Mouse (Mus musculus): ENCODE results near the gene Fyttd1. TPM values are rescaled to one million over a fixed set of nuclear protein-coding genes. Genes with fewer than 3 reads are reported as not detected.

Gene Fyttd1
- 0.58 and 0.73 TPM in 2 replicates for polyA plus RNA-seq (2012; rRNA removed)

DNA sequence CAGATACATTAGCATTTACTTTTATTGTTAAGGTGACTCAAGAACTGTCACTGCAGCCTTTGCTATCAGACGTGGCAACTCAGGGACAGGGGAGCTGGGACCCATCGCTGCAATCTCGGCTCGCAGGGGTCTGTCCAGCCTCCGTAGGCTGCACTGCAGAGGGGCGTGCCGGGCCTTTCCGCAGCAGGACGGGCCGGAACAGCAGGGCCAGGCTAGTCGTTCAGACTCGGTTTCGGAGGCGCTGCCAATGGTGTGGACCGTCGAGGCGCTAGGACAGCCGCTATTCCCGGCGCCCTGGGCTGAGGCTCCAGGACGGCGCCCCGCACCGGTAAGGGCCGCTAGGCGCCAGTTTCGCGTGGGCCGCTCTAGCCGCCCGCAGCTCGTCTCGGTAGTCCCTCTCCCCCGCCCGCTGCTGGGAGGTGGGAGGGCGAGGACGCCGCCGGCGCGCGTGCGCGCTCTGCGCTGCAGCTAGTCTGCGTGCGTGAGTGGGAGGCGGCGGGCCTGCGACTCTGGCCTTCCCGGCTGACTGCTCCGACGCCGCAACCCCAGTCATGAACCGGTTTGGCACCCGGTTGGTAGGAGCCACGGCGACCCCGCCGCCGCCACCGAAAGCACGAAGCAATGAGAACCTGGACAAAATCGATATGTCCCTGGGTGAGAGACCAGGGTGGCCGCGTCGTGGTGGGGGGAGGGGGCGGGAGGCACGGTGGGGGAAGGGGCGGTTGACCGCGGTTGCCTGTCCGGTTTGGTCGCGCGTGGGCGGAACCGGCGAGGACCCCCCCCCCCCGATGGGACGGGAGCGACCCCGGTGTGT, at the start of gene Fyttd1, which contains the start of gene Rubcn:
Fyttd1 (plus strand) TSS at position 158 of the 814 bp plus-strand sequence.
Rubcn (minus strand) TSS at position 424 of the 814 bp plus-strand sequence.

DNA sequence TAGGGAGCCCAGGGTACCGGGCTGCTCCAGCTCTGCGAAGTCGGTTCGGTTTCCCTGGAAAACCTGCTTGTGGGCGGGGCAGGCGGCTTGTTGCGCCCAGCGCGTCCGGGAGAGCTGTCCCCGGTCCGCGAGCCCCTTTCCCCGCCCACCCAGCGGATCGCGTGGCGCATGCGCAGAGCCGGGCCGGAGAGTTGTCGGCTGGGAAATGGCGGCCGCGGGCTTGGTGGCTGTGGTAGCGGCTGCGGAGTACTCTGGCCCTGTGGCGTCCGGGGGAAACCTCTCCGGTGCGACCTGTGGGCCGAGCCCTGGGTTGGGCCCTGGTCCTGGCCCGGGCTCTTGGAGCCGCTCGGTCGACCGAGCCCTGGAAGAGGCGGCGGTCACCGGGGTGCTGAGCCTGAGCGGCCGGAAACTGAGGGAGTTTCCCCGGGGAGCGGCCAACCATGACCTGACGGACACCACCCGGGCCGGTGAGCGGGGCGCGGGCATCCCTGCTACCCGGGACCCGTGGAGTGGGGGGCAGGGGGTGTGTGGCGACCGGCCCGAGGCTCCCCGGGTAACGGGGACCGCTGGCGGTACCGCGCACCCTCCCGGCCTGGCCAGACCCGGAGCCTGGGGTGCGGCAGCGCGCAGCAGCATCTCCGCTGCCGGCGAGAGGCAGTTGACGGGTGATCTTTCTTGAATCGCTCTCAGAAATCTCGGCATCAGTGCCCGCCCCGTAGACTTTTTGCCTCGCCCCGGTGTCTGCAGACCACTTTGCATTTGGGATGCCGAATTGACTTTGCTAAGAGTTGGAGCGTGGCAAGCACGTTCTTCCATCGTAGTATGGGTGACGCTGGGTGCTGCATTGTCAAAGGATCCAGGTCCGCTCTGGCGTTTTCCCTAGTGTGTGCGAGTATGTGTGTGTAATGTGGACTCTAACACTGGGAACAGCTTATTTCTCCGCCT, 36.9 kb downstream of the Fyttd1 start, which contains the start of gene Lrch3:
Lrch3 (plus strand) TSS at position 164 of the 945 bp plus-strand sequence.

Other genes with a start within 250 kb of the Fyttd1 start
- 141 and 165 TPM in 2 replicates for gene Tnk2, start 233.6 kb upstream of the Fyttd1 start, polyA plus RNA-seq (2012; rRNA removed)
- gene Muc4, start 141.6 kb upstream of the Fyttd1 start, polyA plus RNA-seq (2012; rRNA removed): 10.9 and 11.9 TPM in 2 replicates
- gene Muc20, start 80.1 kb upstream of the Fyttd1 start, polyA plus RNA-seq (2012; rRNA removed): 0.01 and 0.10 TPM in 2 replicates
- gene Smbd1, start 67.0 kb upstream of the Fyttd1 start, polyA plus RNA-seq (2012; rRNA removed): 0.26 TPM in 1 of 2 replicates, not detected in the other
- gene Rubcn, start 266 bp downstream of the Fyttd1 start, polyA plus RNA-seq (2012; rRNA removed): 10.9 and 16.2 TPM in 2 replicates
- 3.3 and 5.0 TPM in 2 replicates for gene Lrch3, start 36.6 kb downstream of the Fyttd1 start, polyA plus RNA-seq (2012; rRNA removed)
- gene Iqcg, start 178.7 kb downstream of the Fyttd1 start, polyA plus RNA-seq (2012; rRNA removed): 0.05 and 0.23 TPM in 2 replicates
- gene Rpl35a, start 179.0 kb downstream of the Fyttd1 start, polyA plus RNA-seq (2012; rRNA removed): 16.3 and 19.8 TPM in 2 replicates
- gene Lmln, start 185.0 kb downstream of the Fyttd1 start, polyA plus RNA-seq (2012; rRNA removed): 0.37 and 0.48 TPM in 2 replicates